Mouse (Mus musculus) heart, adult 2 months (tissue): Measurements from ENCODE around the gene Nav3. TPM values are rescaled to one million over a fixed set of nuclear protein-coding genes. Genes with fewer than 3 reads are reported as not detected.

Experiments used
- DNase-seq, 2 experiments: peaks; one replicate each; pipeline ENCODE4 v3.0.0; 2021
- H3K27ac ChIP-seq: fragments of 200-600 bp; 2 replicates; pipeline ENCODE4 v1.8.1; 2022
- H3K27me3 ChIP-seq: fragments of 200-500 bp; 2 replicates; pipeline ENCODE4 v1.6.1; 2012; ENCODE audit warnings: mild to moderate bottlenecking, low read length, inconsistent platforms, mixed read lengths; ENCODE audit not compliant: control insufficient read depth, insufficient read depth
- H3K36me3 ChIP-seq: fragments of 200-500 bp; 2 replicates; pipeline ENCODE4 v1.6.1; 2012; ENCODE audit warnings: low read length, inconsistent platforms; ENCODE audit not compliant: control insufficient read depth, insufficient read depth
- H3K4me1 ChIP-seq: fragments of 200-500 bp; 2 replicates; pipeline ENCODE4 v1.6.1; 2011; ENCODE audit warnings: low read length; ENCODE audit not compliant: control insufficient read depth, insufficient read depth
- H3K4me3 ChIP-seq: fragments of 200-600 bp; 2 replicates; pipeline ENCODE4 v1.8.1; 2022
- H3K79me2 ChIP-seq: fragments of 200-500 bp; replicated peaks from 2 replicates; pipeline ENCODE4 v1.6.1; 2012; ENCODE audit warnings: mild to moderate bottlenecking, inconsistent platforms, low read length, moderate library complexity, mixed read lengths; ENCODE audit not compliant: control insufficient read depth, insufficient read depth
- H3K9ac ChIP-seq: fragments of 200-500 bp; 2 replicates; pipeline ENCODE4 v1.6.1; 2012; ENCODE audit warnings: low read depth, mild to moderate bottlenecking, control low read depth, inconsistent platforms, low read length, mixed read lengths
- CTCF ChIP-seq: fragments of 200-600 bp; IDR thresholded peaks from 2 replicates; pipeline ENCODE4 v1.8.1; 2022; ENCODE audit warnings: antibody characterized with exemption, mild to moderate bottlenecking, moderate library complexity
- EP300 ChIP-seq: fragments of 200-500 bp; IDR thresholded peaks from 2 replicates; pipeline ENCODE4 v1.6.1; 2011; ENCODE audit warnings: low read depth, low read length, control low read depth; ENCODE audit not compliant: insufficient read depth
- POLR2A ChIP-seq: fragments of 200-500 bp; IDR thresholded peaks from 2 replicates; pipeline ENCODE4 v1.6.1; 2011; ENCODE audit warnings: mild to moderate bottlenecking, low read depth, low read length, control low read depth; ENCODE audit not compliant: insufficient read depth
- WGBS: fragments of 180-500 bp; shearing (Covaris S2); methylation state at CpG from one replicate; pipeline ENCODE4 v1.1.7; 2018; 5-methylcytosine and 5-hydroxymethylcytosine counted together
- intact Hi-C: fragments of 180-260 bp; cut with DNase I; formaldehyde crosslinking; loops from one replicate; pipeline ENCODE4 v1.15.1; 2025
- polyA plus RNA-seq: library from polyadenylated mRNA; depleted of rRNA; stranded (reverse); fragments of >200 nt; gene quantifications from 2 replicates; pipeline ENCODE4 v1.2.3, GENCODE M21; 2012
- total RNA-seq, 2 experiments: library from RNA; stranded (reverse); gene quantifications; 2 replicates each; pipeline ENCODE4 v1.2.3; 2021

The Nav3 gene
- total and polyA plus RNA-seq, 3 experiments: 1.1 to 3.6 (median 2.0) TPM

DNA sequence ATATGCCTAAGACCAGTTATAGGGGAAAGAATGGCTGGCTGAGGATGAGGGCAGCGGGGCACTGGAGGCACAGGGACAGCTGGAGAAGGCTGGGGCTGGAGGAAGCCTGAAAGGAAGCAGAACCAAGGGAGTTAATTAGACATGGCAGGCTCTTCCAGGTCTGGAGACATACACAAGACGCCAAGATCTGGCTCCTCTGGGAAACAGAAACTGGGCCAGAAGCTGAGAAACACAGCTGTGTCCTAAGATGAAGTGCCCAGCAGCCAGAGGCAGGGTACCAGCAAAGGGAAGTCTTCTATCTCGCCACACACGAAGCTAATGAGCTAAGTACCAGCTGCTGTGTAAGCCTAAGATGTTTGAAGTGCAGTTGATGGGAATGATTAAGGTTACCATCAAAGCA lies 353.8 kb downstream of the Nav3 start:
- no peak overlapping the region for H3K9ac ChIP-seq
- 37% methylated on average over 4 of the region's 4 CpGs for WGBS

DNA sequence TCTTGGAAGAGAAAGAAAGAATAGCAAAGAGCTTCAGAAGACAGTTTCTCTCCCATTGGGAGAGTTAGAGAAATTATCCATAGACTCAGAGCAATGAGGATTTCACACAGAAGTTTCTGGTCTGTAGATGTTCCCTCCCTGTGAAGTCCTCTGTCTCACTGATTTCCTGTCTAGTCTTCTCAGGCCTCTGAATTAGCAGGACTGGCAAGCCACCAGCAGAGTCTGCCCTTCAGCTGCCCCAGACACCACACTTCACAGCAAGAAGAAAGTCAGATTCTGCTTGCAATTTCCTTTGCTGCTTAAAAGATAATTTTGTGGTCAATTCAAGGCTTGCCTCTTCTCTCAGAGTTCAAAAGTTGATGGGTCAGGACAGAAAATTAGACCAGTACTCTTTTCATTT lies 361.6 kb downstream of the Nav3 start:
- Histone ChIP-seq H3K9ac (no peak overlapping the region), H3K4me3 (no peak overlapping the region), H3K27me3 (no peaks in the 10 kb centered on the region), H3K36me3 (no peaks in the 10 kb centered on the region), H3K27ac (no peak overlapping the region), H3K4me1 (no peaks in the 10 kb centered on the region), H3K79me2 (no peaks in the 10 kb centered on the region)
- peak in 1 of 2 experiments; percentile 4 for DNase-seq
- TF ChIP-seq CTCF: no peak
- no peak for TF ChIP-seq EP300
- no peak for TF ChIP-seq POLR2A
- intact Hi-C loops: no loop called here

More for the DNA sequence above, 353.8 kb downstream of the Nav3 start:
- H3K79me2 ChIP-seq: no peaks in the 10 kb centered on the region
- no peaks in the 10 kb centered on the region; the same call in 1 of the 2 replicates for H3K4me1 ChIP-seq
- H3K4me3 ChIP-seq: no peak overlapping the region
- intact Hi-C loops: no loop called here
- TF ChIP-seq CTCF (no peak), POLR2A (no peak), EP300 (no peak)
- H3K36me3 ChIP-seq: no peaks in the 10 kb centered on the region
- no peak overlapping the region for H3K27ac ChIP-seq
- H3K27me3 ChIP-seq: no peaks in the 10 kb centered on the region
- peak; percentile 22 to 37 for DNase-seq

DNA sequence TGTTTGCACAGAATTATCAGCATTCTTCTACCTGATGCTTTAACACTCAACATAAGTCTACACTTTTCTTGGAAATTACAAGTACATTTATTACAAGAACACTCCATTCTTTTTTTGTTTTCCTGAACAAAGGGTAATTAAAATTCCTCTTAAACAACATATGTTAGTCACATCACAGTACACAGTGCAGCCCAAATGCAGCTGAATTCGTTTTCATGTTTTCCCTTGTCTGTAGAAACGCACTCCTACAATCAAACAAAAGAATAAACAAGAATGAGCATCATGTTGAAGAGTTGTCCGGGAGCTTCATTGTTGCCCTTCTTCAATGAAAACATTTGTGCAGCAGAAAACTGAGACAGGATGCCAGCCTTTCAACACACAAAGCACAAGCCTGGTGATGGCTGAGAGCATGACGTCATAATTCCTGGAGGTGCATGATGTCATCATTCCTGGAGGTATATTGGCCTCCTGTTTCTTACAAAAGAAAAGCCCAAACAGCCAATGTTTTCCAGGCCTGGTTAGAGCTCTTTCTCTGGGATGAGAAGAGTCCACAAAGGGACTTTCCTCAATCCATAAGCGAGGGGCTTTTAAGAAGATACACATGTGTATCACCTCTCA lies 367.5 kb downstream of the Nav3 start:
- intact Hi-C loops: loop anchor here (5.0 kb wide), 1 partner anchor 51 kb away; no protein-coding TSS in a partner anchor
- H3K4me1 ChIP-seq: no peaks in the 10 kb centered on the region

DNA sequence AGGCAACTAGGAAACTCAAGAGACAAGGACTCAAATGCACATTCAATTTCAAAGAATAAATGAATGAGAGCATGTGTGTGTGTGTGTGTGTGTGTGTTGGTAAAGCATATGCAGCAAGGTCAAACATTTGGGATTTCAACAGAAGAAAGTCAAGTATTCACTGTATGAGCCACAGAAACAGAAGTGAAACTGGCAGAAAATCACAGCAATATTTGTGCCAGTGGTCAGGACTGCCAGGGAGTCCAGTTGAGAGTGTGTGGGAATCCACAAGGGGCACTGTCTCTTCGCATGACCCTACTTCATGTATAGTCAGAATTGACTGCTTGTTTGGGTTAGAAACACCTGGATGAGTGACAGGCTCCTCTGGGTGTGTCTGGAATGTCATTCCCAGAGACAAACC lies 370.1 kb downstream of the Nav3 start:
- intact Hi-C loops: loop anchor here (1.0 to 5.0 kb wide), 2 partner anchors 49 to 166 kb away; no protein-coding TSS in a partner anchor
- DNase-seq: no peak
- Histone ChIP-seq H3K9ac (no peak overlapping the region), H3K4me3 (no peak overlapping the region), H3K36me3 (no peaks in the 10 kb centered on the region), H3K4me1 (no peaks in the 10 kb centered on the region), H3K79me2 (no peaks in the 10 kb centered on the region), H3K27ac (no peak overlapping the region), H3K27me3 (no peaks in the 10 kb centered on the region)
- 59% methylated on average over 1 of the region's 1 CpGs for WGBS
- no peak for TF ChIP-seq POLR2A
- no peak for TF ChIP-seq CTCF
- no peak for TF ChIP-seq EP300

More for the DNA sequence above, 367.5 kb downstream of the Nav3 start:
- no peak overlapping the region for H3K4me3 ChIP-seq
- H3K36me3 ChIP-seq: no peaks in the 10 kb centered on the region
- H3K79me2 ChIP-seq: no peaks in the 10 kb centered on the region
- no peak overlapping the region for H3K27ac ChIP-seq
- no peak for DNase-seq
- no peak for TF ChIP-seq EP300
- WGBS: 45% methylated on average over 5 of the region's 5 CpGs
- no peaks in the 10 kb centered on the region for H3K27me3 ChIP-seq
- H3K9ac ChIP-seq: no peak overlapping the region

DNA sequence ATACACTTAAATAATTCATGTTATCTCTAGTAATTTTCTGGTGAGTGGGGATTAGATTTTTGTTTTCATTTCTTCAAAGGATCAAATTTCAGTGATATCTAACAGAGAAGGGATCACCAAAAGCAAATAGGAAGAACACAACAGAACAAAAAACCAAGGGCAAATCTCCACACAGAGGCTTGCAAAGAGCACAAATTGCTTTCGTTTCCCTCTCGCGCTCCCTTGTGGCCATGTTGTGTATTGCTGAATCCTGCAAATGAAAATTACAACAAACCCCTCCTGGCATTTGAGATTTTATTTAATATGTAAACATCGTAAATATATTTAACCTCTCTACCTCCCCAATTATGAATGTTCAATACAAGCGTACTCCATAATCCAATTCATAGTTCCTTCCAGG lies 370.8 kb downstream of the Nav3 start:
- no peaks in the 10 kb centered on the region for H3K36me3 ChIP-seq
- 6% methylated on average over 5 of the region's 5 CpGs for WGBS
- H3K9ac ChIP-seq: no peak overlapping the region
- no peaks in the 10 kb centered on the region for H3K27me3 ChIP-seq
- no peaks in the 10 kb centered on the region for H3K79me2 ChIP-seq
- no peak overlapping the region for H3K27ac ChIP-seq
- no peak overlapping the region for H3K4me3 ChIP-seq
- peak; percentile 7 to 73 for DNase-seq
- TF ChIP-seq CTCF: peak; percentile 94
- TF ChIP-seq EP300: 0 out of 2 replicates have a peak, but pooled peaks have one; percentile 26
- no peak for TF ChIP-seq POLR2A
- intact Hi-C loops: loop anchor here (1.0 to 5.0 kb wide), 2 partner anchors 48 to 165 kb away; no protein-coding TSS in a partner anchor
- no peaks in the 10 kb centered on the region for H3K4me1 ChIP-seq

DNA sequence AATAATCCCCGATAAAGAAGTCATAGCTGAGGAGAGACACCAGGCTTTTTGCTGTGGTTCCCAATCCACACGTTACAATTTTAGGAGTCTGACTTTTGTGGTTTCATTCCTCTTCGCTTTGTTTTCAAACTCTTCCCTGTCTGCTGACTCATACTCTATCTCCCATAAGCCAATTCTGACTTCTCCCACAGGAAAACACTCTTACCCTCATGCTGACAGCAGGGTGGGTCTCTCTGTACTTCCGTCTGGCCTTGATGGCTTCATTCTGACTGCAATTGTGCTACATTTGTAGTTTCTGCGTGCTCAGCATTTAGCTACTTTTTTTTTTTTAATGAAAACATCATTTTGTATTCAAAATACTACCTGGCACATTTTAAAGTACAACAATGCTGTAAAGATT lies 379.4 kb downstream of the Nav3 start:
- 61% methylated on average over 5 of the region's 5 CpGs for WGBS
- TF ChIP-seq POLR2A (no peak), CTCF (no peak), EP300 (no peak)
- Histone ChIP-seq H3K4me3 (no peak overlapping the region), H3K9ac (no peak overlapping the region), H3K4me1 (no peaks in the 10 kb centered on the region), H3K79me2 (no peaks in the 10 kb centered on the region), H3K27me3 (no peaks in the 10 kb centered on the region), H3K36me3 (no peaks in the 10 kb centered on the region), H3K27ac (no peak overlapping the region)
- DNase-seq: peak in 1 of 2 experiments; percentile 10
- intact Hi-C loops: no loop called here
